Mouse (Mus musculus) liver, adult 2 months (tissue): ENCODE measurements around the gene Zc3hav1. TPM values are rescaled to one million over a fixed set of nuclear protein-coding genes. Genes with fewer than 3 reads are reported as not detected.

Experiments
- DNase-seq: peaks from one replicate; pipeline ENCODE4 v3.0.0-alpha.2; 2011; ENCODE audit warnings: low read depth, low spot score; ENCODE audit errors: extremely low read depth
- H3K27ac ChIP-seq: fragments of 200-500 bp; replicated peaks from 2 replicates; pipeline ENCODE4 v1.5.1; 2012; ENCODE audit warnings: low read depth, mild to moderate bottlenecking, control low read depth, inconsistent platforms, low read length; ENCODE audit not compliant: insufficient read depth
- H3K27me3 ChIP-seq: fragments of 200-500 bp; 2 replicates; pipeline ENCODE4 v1.6.1; 2012; ENCODE audit warnings: mild to moderate bottlenecking, moderate library complexity, low read length, inconsistent platforms; ENCODE audit not compliant: control insufficient read depth, insufficient read depth
- H3K36me3 ChIP-seq: fragments of 200-500 bp; 2 replicates; pipeline ENCODE4 v1.6.1; 2012; ENCODE audit warnings: low read length, inconsistent platforms; ENCODE audit not compliant: control insufficient read depth, insufficient read depth
- H3K4me1 ChIP-seq: fragments of 200-500 bp; 2 replicates; pipeline ENCODE4 v1.6.1; 2011; ENCODE audit warnings: low read length; ENCODE audit not compliant: control insufficient read depth, insufficient read depth
- H3K4me3 ChIP-seq: fragments of 200-500 bp; 2 replicates; pipeline ENCODE4 v1.5.1; 2011; ENCODE audit warnings: low read depth, mild to moderate bottlenecking, control low read depth, low read length, moderate library complexity; ENCODE audit not compliant: insufficient read depth
- H3K79me2 ChIP-seq: fragments of 200-500 bp; 2 replicates; pipeline ENCODE4 v1.6.1; 2012; ENCODE audit warnings: inconsistent platforms, mild to moderate bottlenecking, low read length, moderate library complexity; ENCODE audit not compliant: control insufficient read depth, insufficient read depth
- H3K9ac ChIP-seq: fragments of 200-500 bp; 2 replicates; pipeline ENCODE4 v1.6.1; 2012; ENCODE audit warnings: low read depth, mild to moderate bottlenecking, control low read depth, inconsistent platforms, low read length
- CTCF ChIP-seq: fragments of 200-500 bp; IDR thresholded peaks from 2 replicates; pipeline ENCODE4 v1.5.1; 2011; ENCODE audit warnings: low read depth, low read length, control low read depth
- POLR2A ChIP-seq: fragments of 200-500 bp; IDR thresholded peaks from 2 replicates; pipeline ENCODE4 v1.6.1; 2011; ENCODE audit warnings: low read length, control low read depth; ENCODE audit not compliant: insufficient read depth; ENCODE audit errors: extremely low read depth
- WGBS: fragments of 180-500 bp; shearing (Covaris S2); methylation state at CpG from one replicate; pipeline ENCODE4 v1.1.7; 2018; 5-methylcytosine and 5-hydroxymethylcytosine counted together
- polyA plus RNA-seq: library from polyadenylated mRNA; depleted of rRNA; stranded (reverse); fragments of >200 nt; gene quantifications from 2 replicates; pipeline ENCODE4 v1.2.3, GENCODE M21; 2012
- total RNA-seq: library from RNA; depleted of rRNA; stranded (reverse); fragments of >200 nt; gene quantifications from 2 replicates; pipeline ENCODE4 v1.2.3, GENCODE M21; 2014

Gene Zc3hav1
- total and polyA plus RNA-seq, 2 experiments, result 17.0 to 27.9 TPM

DNA sequence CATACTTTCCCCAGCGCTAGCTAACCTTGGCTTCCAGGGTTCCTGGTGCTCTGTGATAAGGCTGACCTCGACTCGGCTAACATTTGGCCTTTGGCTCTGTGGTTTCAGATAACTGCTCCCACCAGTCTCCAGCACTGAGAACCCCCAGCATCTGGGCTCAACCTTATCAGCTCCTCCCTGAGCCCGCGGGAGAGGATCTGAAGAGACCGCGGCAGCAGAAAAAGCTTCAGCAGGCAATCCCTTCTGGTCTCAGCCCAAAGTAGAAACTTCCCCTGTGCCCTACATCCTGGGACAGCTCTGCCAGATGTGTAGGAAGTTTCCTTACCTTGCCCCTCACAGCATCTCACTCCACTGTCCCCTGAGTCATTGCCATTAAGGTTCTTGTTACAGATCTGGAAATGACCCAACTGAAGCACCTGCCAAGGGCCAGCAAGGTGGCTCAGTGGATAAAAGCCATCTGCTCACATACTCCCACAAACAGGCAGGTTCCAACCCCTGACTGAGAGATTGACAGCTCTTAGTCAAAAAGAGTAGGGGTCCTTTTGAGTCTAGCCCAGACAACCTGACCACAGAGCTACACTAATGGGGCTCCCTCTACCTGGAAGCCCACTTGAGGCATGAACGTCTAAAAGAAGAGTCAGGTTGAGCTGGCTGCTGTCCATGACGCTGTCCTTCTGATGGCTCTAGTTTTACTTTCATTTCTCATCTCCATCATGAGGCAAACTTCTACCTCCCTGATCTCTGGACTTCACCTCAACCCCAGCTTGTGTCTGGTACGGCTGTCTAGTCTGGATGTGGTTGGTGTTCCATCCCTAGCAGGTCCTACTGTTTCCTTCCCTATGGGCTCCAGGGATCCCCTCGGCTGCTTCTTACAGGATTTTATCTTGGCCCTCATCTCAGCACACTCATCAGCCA is 12.4 kb downstream of the Zc3hav1 start:
- Histone ChIP-seq H3K4me3 (peak overlapping the region; percentile 12), H3K79me2 (peaks cover 5% of the 10 kb centered on the region; the same call in 1 of the 2 replicates), H3K9ac (peak overlapping the region; percentile 16; the same call in 1 of the 2 replicates), H3K27me3 (no peaks in the 10 kb centered on the region), H3K36me3 (peaks cover 11% of the 10 kb centered on the region), H3K4me1 (peaks cover 40% of the 10 kb centered on the region), H3K27ac (peak overlapping the region; percentile 72)
- no peak for TF ChIP-seq CTCF
- TF ChIP-seq POLR2A, result no peak
- WGBS, result 4% methylated on average over 11 of the region's 11 CpGs
- peak; percentile 80 for DNase-seq

DNA sequence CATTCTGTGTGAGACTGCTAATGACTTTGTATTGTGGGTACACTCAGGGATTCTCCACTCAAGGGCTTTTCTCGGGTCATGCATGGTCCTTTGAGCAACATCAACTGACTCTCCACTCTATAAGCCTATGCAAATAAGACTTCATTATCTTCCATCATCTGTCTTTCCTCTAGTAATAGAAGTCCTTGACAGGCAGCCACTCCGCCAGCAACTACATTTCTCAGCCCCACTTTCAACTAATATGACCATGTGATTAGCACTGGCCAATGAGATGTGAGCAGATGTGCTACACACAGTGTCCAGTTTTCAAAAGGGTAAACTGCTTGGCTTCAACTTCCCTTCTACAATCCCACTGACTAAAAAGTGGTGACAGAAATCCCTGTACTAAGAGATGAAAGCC is 15.3 kb downstream of the Zc3hav1 start:
- Histone ChIP-seq H3K9ac (no peak overlapping the region), H3K79me2 (peaks cover 3% of the 10 kb centered on the region; the same call in 1 of the 2 replicates), H3K4me3 (no peak overlapping the region), H3K4me1 (peaks cover 43% of the 10 kb centered on the region), H3K27me3 (no peaks in the 10 kb centered on the region), H3K27ac (no peak overlapping the region), H3K36me3 (peaks cover 29% of the 10 kb centered on the region)
- no peak for TF ChIP-seq POLR2A
- no peak for TF ChIP-seq CTCF
- DNase-seq, result no peak
- WGBS, result 84% methylated on average over 2 of the region's 2 CpGs

DNA sequence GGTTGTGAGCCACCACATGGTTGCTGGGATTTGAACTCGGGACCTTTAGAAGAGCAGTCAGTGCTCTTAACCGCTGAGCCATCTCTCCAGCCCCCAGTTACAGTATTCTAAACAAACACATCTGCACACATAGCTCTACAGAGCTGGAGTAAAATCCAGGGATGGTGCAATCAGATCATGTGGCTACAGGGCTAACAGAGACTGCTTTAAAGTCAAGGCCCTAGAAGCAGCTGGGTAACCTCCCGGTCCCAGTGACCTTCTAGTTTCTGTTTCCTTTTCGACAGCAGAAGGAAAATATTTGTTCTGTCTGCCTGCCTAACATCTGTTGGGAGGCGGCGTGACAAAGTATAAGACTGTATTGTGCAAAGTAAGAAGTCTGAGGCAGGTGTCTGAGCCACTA is 16.5 kb downstream of the Zc3hav1 start:
- peak overlapping the region; percentile 72 for H3K27ac ChIP-seq
- WGBS, result 9% methylated on average over 6 of the region's 6 CpGs
- H3K36me3 ChIP-seq, result peaks cover 30% of the 10 kb centered on the region
- no peak overlapping the region for H3K9ac ChIP-seq
- H3K4me1 ChIP-seq, result peaks cover 33% of the 10 kb centered on the region
- DNase-seq, result peak; percentile 99
- no peak overlapping the region for H3K4me3 ChIP-seq
- no peaks in the 10 kb centered on the region for H3K27me3 ChIP-seq
- TF ChIP-seq CTCF, result no peak
- TF ChIP-seq POLR2A, result no peak
- peaks cover 3% of the 10 kb centered on the region; the same call in 1 of the 2 replicates for H3K79me2 ChIP-seq

DNA sequence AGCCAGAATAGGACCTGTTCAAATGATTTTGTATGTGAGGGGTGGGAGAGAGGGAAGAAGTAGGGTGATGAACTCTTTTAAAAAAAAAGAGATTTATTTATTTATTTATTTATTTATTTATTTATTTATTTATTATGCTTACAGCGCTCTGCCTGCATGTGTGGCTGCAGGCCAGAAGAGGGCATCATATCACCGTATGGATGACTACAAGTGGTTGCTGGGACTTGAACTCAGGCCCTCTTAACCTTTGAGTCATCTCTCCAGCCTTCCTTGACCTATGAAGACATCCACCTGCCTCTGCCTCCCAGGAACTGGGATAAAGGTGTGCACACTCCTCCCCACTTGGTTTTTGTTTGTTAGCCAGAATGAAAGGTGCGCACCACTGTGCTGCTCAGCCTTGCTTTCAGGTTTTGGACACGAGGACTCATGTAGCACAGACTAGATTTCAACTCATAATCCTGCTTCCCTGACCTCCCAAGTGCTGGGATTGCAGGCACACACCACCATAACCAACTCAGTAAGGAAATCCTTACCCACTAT is 17.2 kb downstream of the Zc3hav1 start:
- Histone ChIP-seq H3K36me3 (peaks cover 36% of the 10 kb centered on the region), H3K27ac (0 out of 2 replicates have a peak overlapping the region, but pooled peaks have one; percentile 2)

DNA sequence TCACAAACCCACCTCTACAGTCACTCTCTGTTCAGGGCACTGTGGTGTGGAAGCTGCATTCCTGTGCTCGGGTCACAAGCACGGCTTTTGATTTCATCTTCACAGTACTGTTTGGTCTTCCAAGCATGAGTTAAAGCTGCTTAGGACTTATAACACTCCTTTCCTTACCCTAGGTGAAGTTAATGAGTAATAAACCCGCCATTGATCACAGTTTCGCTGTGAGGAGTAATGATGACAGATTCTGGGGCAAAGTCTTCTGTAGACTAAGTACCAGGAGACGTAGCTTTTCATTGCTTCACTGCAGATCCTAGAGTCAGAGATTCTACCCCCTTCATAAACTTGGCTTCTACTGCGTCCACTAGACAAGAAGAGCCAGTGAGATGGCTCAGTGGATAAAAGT is 19.1 kb downstream of the Zc3hav1 start:
- H3K4me1 ChIP-seq, result peaks cover 20% of the 10 kb centered on the region
- H3K36me3 ChIP-seq, result peaks cover 45% of the 10 kb centered on the region
- no peak for TF ChIP-seq POLR2A
- no peak for TF ChIP-seq CTCF
- no peak overlapping the region for H3K9ac ChIP-seq
- 18% methylated on average over 6 of the region's 6 CpGs for WGBS
- no peaks in the 10 kb centered on the region for H3K27me3 ChIP-seq
- no peak overlapping the region for H3K4me3 ChIP-seq
- H3K79me2 ChIP-seq, result no peaks in the 10 kb centered on the region; the same call in 1 of the 2 replicates
- H3K27ac ChIP-seq, result peak overlapping the region; percentile 85
- DNase-seq, result peak; percentile 84

More for the DNA sequence above, 17.2 kb downstream of the Zc3hav1 start:
- no peaks in the 10 kb centered on the region for H3K27me3 ChIP-seq
- H3K9ac ChIP-seq, result no peak overlapping the region
- H3K79me2 ChIP-seq, result peaks cover 3% of the 10 kb centered on the region; the same call in 1 of the 2 replicates
- peak; percentile 24 for DNase-seq
- TF ChIP-seq POLR2A (no peak), CTCF (peak; percentile 38; the same call in 1 of the 2 replicates)
- peaks cover 28% of the 10 kb centered on the region for H3K4me1 ChIP-seq
- H3K4me3 ChIP-seq, result no peak overlapping the region
- 83% methylated on average over 4 of the region's 4 CpGs for WGBS
